Mouse (Mus musculus) retina, embryonic 14.5 days (tissue): ENCODE measurements around the gene Ip6k3.

Source experiments
- DNase-seq: peaks from one replicate; pipeline ENCODE4 v3.0.0-alpha.2; 2015; ENCODE audit warnings: low spot score

Gene Ip6k3

GRCm38 (mm10) chr17:27152976-27153723 is 14.4 kb downstream of the Ip6k3 start:
- no peak for DNase-seq

DNA sequence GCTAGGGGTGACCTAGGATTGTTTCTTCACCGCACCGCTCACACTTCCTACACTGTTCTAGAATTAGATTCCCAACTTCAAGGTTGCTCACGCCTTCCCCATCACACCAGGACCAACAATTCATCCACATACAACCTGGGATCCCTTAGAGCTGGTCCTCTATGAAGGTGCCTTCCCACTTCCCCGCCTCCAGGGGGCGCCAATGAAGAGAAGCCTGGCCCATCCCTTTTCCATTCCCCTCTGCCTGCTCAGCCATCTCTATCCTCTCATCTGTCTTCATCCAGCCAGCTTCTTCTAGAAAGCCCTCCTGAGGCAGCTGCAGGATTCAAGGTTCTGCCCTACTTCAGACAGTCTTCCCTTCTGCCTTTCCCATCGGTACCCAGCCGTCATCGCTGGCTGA is 16.2 kb downstream of the Ip6k3 start:
- peak; percentile 48 for DNase-seq

GRCm38 (mm10) chr17:27150871-27151270 is 16.7 kb downstream of the Ip6k3 start:
- no peak for DNase-seq

GRCm38 (mm10) chr17:27146323-27146923 is 21.2 kb downstream of the Ip6k3 start:
- no peak for DNase-seq

- DNase-seq: no peak
These were observed 23.4 kb downstream of the Ip6k3 start for GRCm38 (mm10) chr17:27144152-27144551.

DNA sequence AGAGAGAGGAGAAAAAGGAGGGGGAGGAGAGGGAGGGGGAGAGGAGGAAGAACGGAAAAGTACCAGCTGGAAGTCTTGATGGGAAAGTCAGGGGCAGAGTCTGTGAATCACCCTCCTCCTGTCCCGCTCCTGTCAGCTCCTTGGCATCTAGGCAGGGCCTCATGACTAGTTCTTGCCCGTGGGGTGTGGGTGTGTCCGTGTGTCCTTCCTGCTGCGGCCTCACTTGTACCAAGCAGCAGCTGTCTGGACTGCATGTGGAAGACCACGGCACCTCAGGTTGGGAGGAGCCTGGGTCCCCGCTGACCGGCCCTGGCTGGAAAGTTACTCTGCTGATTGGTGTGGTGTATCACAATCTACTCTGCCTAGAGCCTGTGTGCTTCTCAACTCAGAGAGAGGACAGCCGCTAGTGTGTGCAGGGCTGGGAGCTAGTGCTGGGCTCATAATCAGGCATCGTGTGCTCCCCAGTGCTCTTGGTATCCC is 25.6 kb downstream of the Ip6k3 start:
- DNase-seq: no peak

- no peak for DNase-seq
These were observed 27.3 kb downstream of the Ip6k3 start for GRCm38 (mm10) chr17:27140262-27140661.

- DNase-seq: no peak
These were observed 28.3 kb downstream of the Ip6k3 start for GRCm38 (mm10) chr17:27139304-27139703.

DNA sequence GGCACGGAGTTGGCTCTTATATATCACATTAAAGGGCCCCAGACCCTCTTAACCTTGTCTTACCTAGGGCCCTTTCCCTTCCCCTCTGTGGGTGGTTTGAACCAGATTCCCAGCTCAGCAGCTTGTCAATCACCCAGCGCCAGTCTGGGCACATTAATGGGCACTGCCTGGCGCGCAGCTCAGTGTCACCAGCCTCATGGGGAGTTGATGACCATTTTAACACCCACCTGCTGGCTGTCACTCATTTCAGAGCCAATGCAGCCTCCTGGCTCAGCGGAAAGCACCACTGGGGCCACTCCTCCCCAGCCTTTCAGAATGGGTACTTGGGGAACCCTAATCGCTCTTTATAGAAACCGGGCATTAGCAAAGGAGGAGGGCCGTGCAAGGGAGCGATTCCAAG is 29.2 kb downstream of the Ip6k3 start:
- no peak for DNase-seq

- DNase-seq: no peak
These were observed 32.9 kb downstream of the Ip6k3 start for GRCm38 (mm10) chr17:27134715-27135114.

- DNase-seq: no peak
These were observed 33.4 kb downstream of the Ip6k3 start for GRCm38 (mm10) chr17:27134187-27134586.

- peak; percentile 99 for DNase-seq
These were observed 33.9 kb downstream of the Ip6k3 start, which contains the start of gene Uqcc2 for GRCm38 (mm10) chr17:27133551-27134141. Gene Uqcc2 (minus strand): TSS chr17:27133916.

DNA sequence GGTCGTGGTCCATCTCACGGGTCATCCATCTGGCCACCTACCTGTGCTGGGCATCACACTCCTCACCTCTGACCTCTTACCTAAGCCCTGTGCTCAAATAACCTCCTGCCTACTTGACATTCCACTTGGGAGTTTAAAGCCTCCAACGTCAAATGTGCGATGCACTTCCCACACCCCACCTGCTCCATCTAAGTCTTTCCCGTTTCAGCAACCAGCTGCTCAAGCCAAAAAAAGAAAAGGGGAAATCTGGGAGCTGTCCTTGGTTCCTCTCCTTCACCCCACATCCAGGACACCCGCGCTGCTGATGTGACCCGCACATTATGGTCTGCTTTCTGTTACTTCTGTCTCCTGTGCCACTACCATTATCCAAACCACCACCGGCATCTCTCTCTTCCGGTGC is 35.4 kb downstream of the Ip6k3 start:
- no peak for DNase-seq

DNA sequence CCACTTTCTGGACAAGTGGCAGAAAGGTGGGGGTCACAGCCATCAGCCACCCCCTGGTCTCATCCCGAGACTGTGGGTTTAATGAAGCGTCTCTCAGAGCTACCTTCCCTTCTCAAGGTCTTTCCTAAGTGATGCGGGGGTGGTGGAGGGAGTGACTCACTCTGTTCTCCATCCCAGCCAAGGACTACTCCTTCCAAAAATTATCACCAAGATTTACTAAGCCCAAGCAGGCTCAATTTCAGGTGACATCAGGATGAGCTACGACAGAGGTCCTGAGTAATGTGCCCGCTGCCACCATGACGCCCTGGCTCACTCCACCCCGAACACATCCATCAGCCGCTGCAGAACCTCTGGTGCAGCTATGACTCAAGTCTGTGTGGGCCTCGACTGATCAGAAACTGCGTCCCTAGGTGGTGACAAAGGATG is 36.3 kb downstream of the Ip6k3 start:
- DNase-seq: no peak

- no peak for DNase-seq
These were observed 37.3 kb downstream of the Ip6k3 start for GRCm38 (mm10) chr17:27130246-27130645.

GRCm38 (mm10) chr17:27129819-27130218 is 37.8 kb downstream of the Ip6k3 start:
- no peak for DNase-seq

GRCm38 (mm10) chr17:27129291-27129690 is 38.3 kb downstream of the Ip6k3 start:
- no peak for DNase-seq

DNA sequence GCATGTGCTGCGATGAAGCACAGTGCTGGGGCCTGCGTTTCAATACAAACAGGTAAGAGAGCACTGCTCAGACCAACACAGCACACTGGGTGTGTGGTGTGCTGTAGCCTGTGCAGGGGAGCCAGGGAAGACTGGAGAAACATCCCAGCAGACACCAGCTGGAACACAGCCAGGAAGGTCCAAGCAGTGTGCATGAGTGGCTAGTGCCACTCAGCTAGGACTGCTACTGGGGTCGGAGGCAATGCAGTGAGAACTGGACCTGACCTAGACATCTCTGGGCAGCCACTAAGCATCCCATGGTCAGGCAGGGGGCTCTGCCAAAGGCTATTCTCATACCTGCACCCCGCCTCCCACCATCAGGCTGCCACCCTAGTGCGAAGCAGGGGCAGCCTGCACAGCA is 39.4 kb downstream of the Ip6k3 start:
- no peak for DNase-seq

DNA sequence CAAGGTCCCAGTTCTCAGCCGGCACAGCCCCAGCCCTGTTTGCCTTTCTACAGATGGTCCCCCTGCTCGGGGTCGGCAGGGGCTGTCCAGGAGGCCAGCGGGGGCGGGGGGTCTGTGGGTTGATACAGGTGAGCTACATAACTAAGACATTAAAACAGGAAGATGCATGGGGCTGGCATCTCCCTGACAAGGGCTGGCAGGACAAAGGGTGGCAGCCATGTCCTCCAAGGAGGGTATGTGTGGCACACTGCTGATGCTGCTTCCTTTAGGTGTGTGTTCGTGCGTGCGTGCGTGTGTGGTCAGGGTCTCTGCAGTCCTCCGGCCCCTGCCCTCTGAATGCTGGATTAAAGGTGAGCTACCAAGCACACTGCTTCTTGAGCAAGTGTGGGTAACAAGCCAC is 40.6 kb downstream of the Ip6k3 start:
- DNase-seq: no peak

DNA sequence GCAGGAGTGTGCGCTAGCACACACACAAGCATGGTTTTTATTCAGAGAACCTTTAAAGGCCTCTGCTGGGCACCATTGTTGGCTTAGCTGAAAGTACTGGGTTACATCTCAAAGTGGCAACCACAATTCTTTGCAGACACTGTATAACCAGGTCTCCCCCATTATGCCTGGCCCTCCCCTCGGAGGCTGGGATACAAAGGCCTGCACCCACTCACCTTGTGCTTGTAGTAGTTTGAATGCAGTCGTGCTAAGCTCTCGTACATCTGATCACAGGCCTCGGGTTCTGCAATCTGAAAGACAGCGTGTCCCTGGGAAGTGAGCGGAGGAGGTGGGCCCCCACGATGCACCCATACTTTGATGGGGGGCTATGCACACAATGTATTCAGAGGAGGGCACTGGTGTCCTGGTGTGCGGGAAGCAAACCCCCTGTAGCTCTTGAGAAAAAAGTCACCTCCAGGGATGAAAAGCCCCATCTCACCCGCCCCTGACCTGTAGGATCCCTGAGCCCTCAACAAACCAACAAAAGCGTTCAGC is 41.9 kb downstream of the Ip6k3 start:
- no peak for DNase-seq

GRCm38 (mm10) chr17:27125185-27125584 is 42.4 kb downstream of the Ip6k3 start:
- peak; percentile 81 for DNase-seq

- DNase-seq: no peak
These were observed 43.7 kb downstream of the Ip6k3 start for GRCm38 (mm10) chr17:27123813-27124375.

DNA sequence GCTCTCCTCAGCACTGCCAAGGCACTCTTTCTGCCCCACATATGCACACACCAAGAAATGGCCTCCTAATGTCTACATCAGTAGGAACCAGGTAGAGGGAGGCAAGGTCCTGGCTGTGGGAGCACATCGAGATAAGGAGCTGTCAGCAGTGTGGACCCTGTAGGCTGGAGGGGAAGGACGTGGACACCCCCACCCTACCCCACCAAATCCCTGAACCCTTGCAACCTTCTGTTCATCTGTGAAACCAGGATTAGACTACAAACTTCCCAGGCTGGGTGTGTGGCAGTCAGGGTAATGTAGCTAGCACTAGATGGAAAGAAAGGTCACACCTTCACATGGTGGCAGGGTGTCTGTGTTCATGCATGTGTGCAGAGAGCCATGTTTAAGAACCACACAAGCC is 44.5 kb downstream of the Ip6k3 start:
- DNase-seq: no peak
